Mouse (Mus musculus) MEL (cell line): Measurements from ENCODE around the gene Catsperz.

Source experiments
- BHLHE40 ChIP-seq: IDR thresholded peaks from 2 replicates; pipeline ENCODE4 v1.6.1; 2012; ENCODE audit warnings: low read depth, mild to moderate bottlenecking, inconsistent platforms, low read length, improper control_type of control experiment, borderline replicate concordance
- CTCF ChIP-seq, 3 experiments: IDR thresholded peaks in 2 of 3; conservative IDR thresholded peaks in 1 of 3; 2 replicates each; pipeline ENCODE4 v1.5.1; 2011 to 2012; ENCODE audit warnings: low read length in 3 of 3, low read depth in 2 of 3, mild to moderate bottlenecking in 2 of 3, improper control_type of control experiment in 1 of 3, inconsistent platforms in 1 of 3, mixed read lengths in 1 of 3, moderate library complexity in 1 of 3; ENCODE audit not compliant: control insufficient read depth in 1 of 3, insufficient read depth in 1 of 3, poor library complexity in 1 of 3, severe bottlenecking in 1 of 3
- GABPA ChIP-seq: IDR thresholded peaks from 2 replicates; pipeline ENCODE4 v1.6.1; 2012; ENCODE audit warnings: low read depth, mild to moderate bottlenecking, inconsistent platforms, low read length, improper control_type of control experiment, moderate library complexity
- GATA1 ChIP-seq: IDR thresholded peaks from 2 replicates; pipeline ENCODE4 v1.6.1; 2011; ENCODE audit warnings: low read depth, low read length, improper control_type of control experiment
- HCFC1 ChIP-seq: IDR thresholded peaks from 2 replicates; pipeline ENCODE4 v1.6.1; 2012; ENCODE audit warnings: low read depth, mild to moderate bottlenecking, inconsistent platforms, low read length, improper control_type of control experiment, moderate library complexity
- KAT2A ChIP-seq: conservative IDR thresholded peaks from 2 replicates; pipeline ENCODE4 v1.6.1; 2012; ENCODE audit warnings: low read depth, low read length, improper control_type of control experiment, inconsistent platforms
- NELFE ChIP-seq: IDR thresholded peaks from 2 replicates; pipeline ENCODE4 v1.6.1; 2011; ENCODE audit warnings: low read depth, low read length, improper control_type of control experiment
- POLR2A ChIP-seq, 2 experiments: IDR thresholded peaks; 2 replicates each; pipeline ENCODE4 v1.6.1; 2011 to 2012; ENCODE audit warnings: low read length in 2 of 2, mild to moderate bottlenecking in 2 of 2, control low read depth in 1 of 2, improper control_type of control experiment in 1 of 2, low read depth in 1 of 2, moderate library complexity in 1 of 2; ENCODE audit not compliant: control insufficient read depth in 1 of 2, insufficient read depth in 1 of 2, poor library complexity in 1 of 2
- POLR2AphosphoS2 ChIP-seq: IDR thresholded peaks from 2 replicates; pipeline ENCODE4 v1.6.1; 2011; ENCODE audit warnings: low read length, improper control_type of control experiment
- SMC3 ChIP-seq: IDR thresholded peaks from 2 replicates; pipeline ENCODE4 v1.6.1; 2011; ENCODE audit warnings: low read depth, low read length, improper control_type of control experiment
- UBTF ChIP-seq: IDR thresholded peaks from 2 replicates; pipeline ENCODE4 v1.6.1; 2012; ENCODE audit warnings: low read depth, mild to moderate bottlenecking, inconsistent platforms, low read length, improper control_type of control experiment, moderate library complexity, borderline replicate concordance; ENCODE audit not compliant: insufficient read depth
- USF1 ChIP-seq: IDR thresholded peaks from 2 replicates; pipeline ENCODE4 v1.6.1; 2014; ENCODE audit warnings: low read depth, mild to moderate bottlenecking, inconsistent platforms, low read length, improper control_type of control experiment, moderate library complexity
- USF2 ChIP-seq, 2 experiments: IDR thresholded peaks; 2 replicates each; pipeline ENCODE4 v1.6.1; 2011 to 2012; ENCODE audit warnings: improper control_type of control experiment in 2 of 2, low read length in 2 of 2, borderline replicate concordance in 1 of 2, inconsistent platforms in 1 of 2, low read depth in 1 of 2, mild to moderate bottlenecking in 1 of 2; ENCODE audit not compliant: insufficient read depth in 1 of 2
- ZMIZ1 ChIP-seq: IDR thresholded peaks from 2 replicates; pipeline ENCODE4 v1.6.1; 2012; ENCODE audit warnings: low read depth, mild to moderate bottlenecking, inconsistent platforms, low read length, improper control_type of control experiment, moderate library complexity

DNA sequence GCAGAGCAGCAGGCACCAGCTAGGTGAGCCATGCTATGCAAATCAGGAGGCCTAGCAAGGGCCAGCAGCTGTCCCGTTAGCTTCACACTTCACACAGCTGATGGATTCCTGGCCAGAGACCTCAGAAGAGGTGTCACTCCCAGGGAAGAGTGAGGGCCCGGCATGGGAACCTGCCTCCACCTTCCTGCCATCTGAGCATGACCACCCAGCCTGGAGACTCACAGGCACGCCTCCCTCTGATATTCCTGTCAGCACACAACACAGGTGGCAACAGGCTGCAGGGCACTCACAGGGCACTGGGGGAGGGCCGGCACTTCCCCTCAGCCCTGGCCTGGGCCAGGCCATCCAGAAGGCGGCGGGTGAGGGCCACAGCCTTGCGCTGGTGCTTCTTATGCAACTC is 30.2 kb upstream of the Catsperz start:
- TF ChIP-seq CTCF (IDR thresholded peaks at IDR 0.05 in 2 of 3, conservative IDR thresholded peaks at IDR 0.05 in 1 of 3; ENCODE audit: control insufficient read depth in 1 of 3, insufficient read depth in 1 of 3, low read depth in 2 of 3, low read length in 3 of 3, poor library complexity in 1 of 3, severe bottlenecking in 1 of 3) (no peak), POLR2AphosphoS2 (no peak), BHLHE40 (no peak), GABPA (no peak), ZMIZ1 (no peak), NELFE (no peak), POLR2A (IDR thresholded peaks at IDR 0.05; ENCODE audit: control insufficient read depth in 1 of 2, insufficient read depth in 1 of 2, low read depth in 1 of 2, low read length in 2 of 2, poor library complexity in 1 of 2) (no peak), KAT2A (no peak), HCFC1 (no peak), SMC3 (no peak), USF1 (no peak), USF2 (IDR thresholded peaks at IDR 0.05; ENCODE audit: borderline replicate concordance in 1 of 2, insufficient read depth in 1 of 2, low read depth in 1 of 2, low read length in 2 of 2) (no peak), GATA1 (no peak), UBTF (no peak)
